Mouse (Mus musculus): ENCODE measurements around the gene Tprg. TPM values are rescaled to one million over a fixed set of nuclear protein-coding genes. Genes with fewer than 3 reads are reported as not detected.

Gene Tprg
- total and polyA plus RNA-seq, 3 experiments: not detected

- DNase-seq (ENCODE audit: extremely low read depth): no peak
- H3K9me3 ChIP-seq (replicated peaks; ENCODE audit: low read length): no peaks in the 10 kb centered on the region
- TF ChIP-seq ZNF384 (IDR thresholded peaks at IDR 0.05; ENCODE audit: low read depth, low read length) (no peak), CHD2 (IDR thresholded peaks at IDR 0.05; ENCODE audit: low read length) (no peak), UBTF (IDR thresholded peaks at IDR 0.05; ENCODE audit: low read depth, low read length) (no peak), ETS1 (conservative IDR thresholded peaks at IDR 0.05; ENCODE audit: low read depth, low read length) (no peak), MAFK (IDR thresholded peaks at IDR 0.05; ENCODE audit: insufficient replicate concordance, low read length) (no peak), CTCF (conservative IDR thresholded peaks at IDR 0.05 in 1 of 2, IDR thresholded peaks at IDR 0.05 in 1 of 2; ENCODE audit: low read depth in 2 of 2, low read length in 2 of 2) (no peak), GABPA (IDR thresholded peaks at IDR 0.05; ENCODE audit: insufficient replicate concordance, low read depth, low read length) (no peak), NRF1 (IDR thresholded peaks at IDR 0.05; ENCODE audit: low read depth, low read length) (no peak), ELF1 (IDR thresholded peaks at IDR 0.05; ENCODE audit: low read depth, low read length) (no peak), MAX (IDR thresholded peaks at IDR 0.05; ENCODE audit: low read length) (no peak), JUN (IDR thresholded peaks at IDR 0.05; ENCODE audit: insufficient read depth, low read depth, low read length) (no peak), TCF12 (IDR thresholded peaks at IDR 0.05; ENCODE audit: low read depth, low read length) (no peak)
- no peaks in the 10 kb centered on the region for H3K36me3 ChIP-seq (replicated peaks in 1 of 2; ENCODE audit: control insufficient read depth in 1 of 2, insufficient read depth in 1 of 2, low read length in 1 of 2)
- no peak overlapping the region for H3K4me3 ChIP-seq (replicated peaks in 1 of 3; ENCODE audit: low read depth in 2 of 3, low read length in 2 of 3, poor library complexity in 1 of 3)
- dilution Hi-C loops (cut with MboI; ENCODE audit: extremely low pct_ligation_motif_present, extremely low pct_unique_long_range_greater_than_20kb, low sequenced_read_pairs): no loop called here
- no peaks in the 10 kb centered on the region for H3K27me3 ChIP-seq (replicated peaks)
- no peak overlapping the region for H3K4me2 ChIP-seq (ENCODE audit: insufficient read depth, low read depth, poor library complexity, severe bottlenecking)
- in situ Hi-C loops (cut with MboI; ENCODE audit: low pct_ligation_motif_present, low pct_unique_long_range_greater_than_20kb, low sequenced_read_pairs): no loop called here
- no peaks in the 10 kb centered on the region for H3K79me2 ChIP-seq (replicated peaks; ENCODE audit: control insufficient read depth, extremely low read depth, insufficient read depth, poor library complexity, severe bottlenecking)
- H3K9ac ChIP-seq (ENCODE audit: insufficient read depth, low read depth): no peak overlapping the region
- H3K4me1 ChIP-seq (ENCODE audit: control insufficient read depth in 1 of 2, insufficient read depth in 2 of 2): peaks cover 0 to 10% of the 10 kb centered on the region in 2 experiments; a peak in 2 of 4 replicates
- no peak overlapping the region for H3K27ac ChIP-seq (ENCODE audit: insufficient read depth, low read depth)
Measured at GRCm38 (mm10) chr16:25325631-25326238, 39.1 kb downstream of the Tprg start.

GRCm38 (mm10) chr16:25333279-25334219 is 46.9 kb downstream of the Tprg start:
- no peak overlapping the region for H3K4me3 ChIP-seq (replicated peaks in 1 of 3; ENCODE audit: low read depth in 2 of 3, low read length in 2 of 3, poor library complexity in 1 of 3)
- no peak overlapping the region for H3K4me2 ChIP-seq (ENCODE audit: insufficient read depth, low read depth, poor library complexity, severe bottlenecking)
- H3K9ac ChIP-seq (ENCODE audit: insufficient read depth, low read depth): no peak overlapping the region
- no peaks in the 10 kb centered on the region for H3K9me3 ChIP-seq (replicated peaks; ENCODE audit: low read length)
- no peaks in the 10 kb centered on the region for H3K36me3 ChIP-seq (replicated peaks in 1 of 2; ENCODE audit: control insufficient read depth in 1 of 2, insufficient read depth in 1 of 2, low read length in 1 of 2)
- no peaks in the 10 kb centered on the region for H3K79me2 ChIP-seq (replicated peaks; ENCODE audit: control insufficient read depth, extremely low read depth, insufficient read depth, poor library complexity, severe bottlenecking)
- TF ChIP-seq TCF12 (IDR thresholded peaks at IDR 0.05; ENCODE audit: low read depth, low read length): no peak
- no peak for TF ChIP-seq POLR2A (IDR thresholded peaks at IDR 0.05; ENCODE audit: low read depth, low read length)
- TF ChIP-seq ZMIZ1 (IDR thresholded peaks at IDR 0.05; ENCODE audit: low read depth, low read length): no peak
- TF ChIP-seq POLR2AphosphoS2 (IDR thresholded peaks at IDR 0.05; ENCODE audit: low read depth, low read length): no peak
- TF ChIP-seq PAX5 (IDR thresholded peaks at IDR 0.05; ENCODE audit: low read length): no peak
- TF ChIP-seq E2F4 (IDR thresholded peaks at IDR 0.05; ENCODE audit: insufficient replicate concordance, low read depth, low read length): no peak
- no peak for TF ChIP-seq GABPA (IDR thresholded peaks at IDR 0.05; ENCODE audit: insufficient replicate concordance, low read depth, low read length)
- no peak for TF ChIP-seq RAD21 (IDR thresholded peaks at IDR 0.05; ENCODE audit: low read depth, low read length)
- no peak for TF ChIP-seq NELFE (IDR thresholded peaks at IDR 0.05; ENCODE audit: low read depth, low read length)
- H3K27ac ChIP-seq (ENCODE audit: insufficient read depth, low read depth): no peak overlapping the region
- no peak for DNase-seq (ENCODE audit: extremely low read depth)
- in situ Hi-C loops (cut with MboI; ENCODE audit: low pct_ligation_motif_present, low pct_unique_long_range_greater_than_20kb, low sequenced_read_pairs) (no loop called here), dilution Hi-C loops (cut with MboI; ENCODE audit: extremely low pct_ligation_motif_present, extremely low pct_unique_long_range_greater_than_20kb, low sequenced_read_pairs) (no loop called here)
- H3K27me3 ChIP-seq (replicated peaks): no peaks in the 10 kb centered on the region
- no peaks in the 10 kb centered on the region for H3K4me1 ChIP-seq (ENCODE audit: control insufficient read depth in 1 of 2, insufficient read depth in 2 of 2)

Data from CH12.LX (cell line).